Comparison of ENCODE assay signal across 22 mouse cellular contexts in genomic region chr15:10554336-10554735, GRCm38 (mm10). TPM values are rescaled to one million over a fixed set of nuclear protein-coding genes. Genes with fewer than 3 reads are reported as not detected.
"Had no signal": no experiment of that assay in that cellular context is flagged by ENCODE, and none has a peak within 500 bp of the region (broad histone marks: within the 10 kb centered on the region; RNA-seq: fewer than 3 reads in every experiment).

No protein-coding gene starts in this region.

- H3K36me3 ChIP-seq: neural tube, embryonic 15.5 days; stomach, embryonic 15.5 days had no signal

- H3K4me2 ChIP-seq: neural tube, embryonic 15.5 days; stomach, embryonic 15.5 days had no signal

- H3K9me3 ChIP-seq: neural tube, embryonic 15.5 days; stomach, embryonic 15.5 days had no signal

- H3K4me3 ChIP-seq: neural tube, embryonic 15.5 days; stomach, embryonic 15.5 days had no signal

- H3K27ac ChIP-seq: neural tube, embryonic 15.5 days; stomach, embryonic 15.5 days; stomach, postnatal 0 days had no signal

- H3K9ac ChIP-seq: neural tube, embryonic 15.5 days; stomach, embryonic 15.5 days had no signal

- H3K4me1 ChIP-seq: neural tube, embryonic 15.5 days; stomach, embryonic 15.5 days had no signal

- H3K27me3 ChIP-seq: neural tube, embryonic 15.5 days; stomach, embryonic 15.5 days had no signal

- DNase-seq: retina, postnatal 1 day; right cerebral cortex, adult 18-20 months; right cerebral cortex, postnatal 14 days; right cerebral cortex, postnatal 25 days; right cerebral cortex, postnatal 4 days; spleen, adult 18-20 months; thymus, adult 18-20 months; thymus, adult 2 months; thymus, postnatal 14 days; thymus, postnatal 25 days; thymus, postnatal 36 days; thymus, postnatal 4 days had no signal

RNA-seq across cellular contexts. Expression of gene Ttc23l, which starts 4.1 kb away (rescaled TPM):
- total RNA-seq: neutrophil, adult 5-6 weeks had no signal
- polyA plus RNA-seq: neural tube, embryonic 14.5 days; neural tube, embryonic 15.5 days; small intestine, adult 2 months; spleen, adult 2 months; stomach, embryonic 14.5 days; stomach, embryonic 15.5 days; stomach, embryonic 16.5 days; stomach, postnatal 0 days; thymus, adult 2 months; thymus, postnatal 0 days had no signal
